Mouse (Mus musculus) left cerebral cortex, postnatal 14 days (tissue): ENCODE data around the gene Htatsf1. TPM values are rescaled to one million over a fixed set of nuclear protein-coding genes. Genes with fewer than 3 reads are reported as not detected.

Source experiments
- DNase-seq, 2 experiments: peaks; one replicate each; pipeline ENCODE4 v3.0.0; 2021 to 2022; ENCODE audit warnings: low spot score in 2 of 2, mixed read lengths in 1 of 2
- intact Hi-C: fragments of 180-260 bp; cut with DNase I; formaldehyde crosslinking; loops from one replicate; pipeline ENCODE4 v1.15.1; 2025
- long read RNA-seq, 2 experiments: library from polyadenylated mRNA; stranded (forward); transcript quantifications; one replicate each; pipeline ENCODE4 v2.0.0; 2021
- total RNA-seq, 2 experiments: library from RNA; stranded (reverse); gene quantifications; 2 replicates each; pipeline ENCODE4 v1.2.3; 2021

Htatsf1 gene
- 10 to 100 TPM; 52.1 to 53.1 TPM for total RNA-seq
- long read RNA-seq, experiment 1, transcript Htatsf1-201 (10 exons, 2,810 nt): major isoform, 47 of 72 reads
- long read RNA-seq, experiment 1, partial matches to known transcripts: 21 of 72 reads
- long read RNA-seq, experiment 1, other reads (novel, unspliced or antisense): 3 of 72 reads
- long read RNA-seq, experiment 2, transcript Htatsf1-201 (10 exons, 2,810 nt): major isoform, 37 of 69 reads
- long read RNA-seq, experiment 2, partial matches to known transcripts: 25 of 69 reads
- long read RNA-seq, experiment 2, other reads (novel, unspliced or antisense): 6 of 69 reads

DNA sequence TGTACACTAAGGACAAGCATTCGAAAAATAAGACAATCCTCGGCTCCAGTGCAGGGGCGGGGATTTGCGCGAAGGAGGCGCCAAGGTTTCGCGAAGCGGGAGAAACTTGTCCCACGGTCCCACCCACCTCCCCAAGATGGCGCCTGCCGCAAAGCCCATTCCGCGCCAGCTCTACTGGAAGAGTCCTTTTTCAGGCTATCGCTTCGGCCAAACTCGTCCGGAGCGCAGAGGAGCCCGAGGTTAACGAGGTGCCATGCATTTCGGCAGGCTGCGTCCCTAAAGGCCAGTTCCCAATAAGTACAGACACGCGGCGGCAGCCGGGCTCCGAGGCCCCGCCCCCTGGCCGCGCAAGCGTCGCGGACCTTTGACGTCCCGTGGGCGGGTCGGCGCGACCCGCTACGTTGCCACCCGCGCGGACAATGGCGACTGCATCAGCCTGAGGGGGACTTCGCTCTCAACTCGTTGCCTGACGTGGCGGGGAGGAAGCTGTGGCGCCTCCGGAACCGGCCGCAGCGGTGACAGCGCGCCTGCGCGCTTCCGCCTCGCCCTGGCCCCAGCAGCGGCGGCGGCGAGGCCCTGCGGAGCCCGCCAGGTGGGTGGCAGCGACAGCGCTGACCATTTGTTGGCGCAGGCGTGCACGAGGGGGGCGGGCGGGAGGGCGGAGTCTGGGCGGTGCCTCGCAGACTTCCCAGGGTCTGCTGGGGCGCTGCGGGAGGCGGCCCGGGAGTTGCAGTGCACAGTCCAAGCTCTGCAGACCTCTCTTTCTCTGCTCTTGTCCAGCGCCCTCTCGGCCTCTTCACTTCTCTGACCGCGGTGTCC, at the start of gene Htatsf1:
Gene Htatsf1 (plus strand): TSS at position 410 of the 819 bp plus-strand sequence.
- peak; percentile 71 for DNase-seq
- intact Hi-C loops: loop anchor here (10.0 kb wide), 1 partner anchor 321 kb away; no protein-coding TSS in a partner anchor

DNA sequence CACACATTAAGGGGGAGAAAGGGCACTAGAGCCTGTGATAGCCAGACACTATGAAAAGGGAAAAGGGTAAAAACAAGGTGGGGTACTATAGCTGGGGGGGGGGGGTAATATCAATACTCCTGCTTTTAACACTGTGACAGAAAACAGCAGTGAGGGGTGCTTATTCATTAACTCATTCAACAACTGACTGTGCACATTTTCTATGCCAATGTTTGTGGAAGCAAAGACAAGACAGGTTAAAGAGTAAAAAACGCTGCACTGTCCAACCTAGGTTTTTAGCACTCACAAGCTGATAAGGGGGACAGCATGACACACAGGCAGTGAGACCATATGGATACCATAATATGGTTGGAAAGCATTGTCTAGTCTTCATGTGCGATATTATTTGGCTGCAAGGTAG, 40.5 kb upstream of the Htatsf1 start:
- no peak for DNase-seq
- intact Hi-C loops: no loop called here

DNA sequence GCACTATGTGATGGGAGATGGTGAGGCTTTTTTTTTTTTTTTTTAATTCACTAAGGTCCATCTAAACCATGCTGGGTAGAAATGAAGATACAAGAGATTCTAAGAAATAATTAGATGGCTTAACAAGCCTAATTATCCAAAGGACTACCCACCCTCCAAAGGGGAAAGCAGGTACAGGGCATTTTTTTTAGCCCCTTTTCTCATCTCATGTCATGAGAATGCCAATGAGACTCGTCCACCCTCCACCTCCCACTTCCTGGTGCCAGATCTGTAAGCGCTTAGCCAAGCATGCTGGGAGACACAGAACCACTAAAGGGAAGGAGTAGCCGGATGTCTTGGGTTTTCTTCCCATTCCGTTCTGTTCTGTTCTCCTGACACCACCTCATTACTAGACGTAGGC, 10.6 kb upstream of the Htatsf1 start, which contains the start of gene Brs3:
Gene Brs3 (plus strand): TSS at position 301 of the 400 bp plus-strand sequence.
- DNase-seq: no peak
- intact Hi-C loops: no loop called here

DNA sequence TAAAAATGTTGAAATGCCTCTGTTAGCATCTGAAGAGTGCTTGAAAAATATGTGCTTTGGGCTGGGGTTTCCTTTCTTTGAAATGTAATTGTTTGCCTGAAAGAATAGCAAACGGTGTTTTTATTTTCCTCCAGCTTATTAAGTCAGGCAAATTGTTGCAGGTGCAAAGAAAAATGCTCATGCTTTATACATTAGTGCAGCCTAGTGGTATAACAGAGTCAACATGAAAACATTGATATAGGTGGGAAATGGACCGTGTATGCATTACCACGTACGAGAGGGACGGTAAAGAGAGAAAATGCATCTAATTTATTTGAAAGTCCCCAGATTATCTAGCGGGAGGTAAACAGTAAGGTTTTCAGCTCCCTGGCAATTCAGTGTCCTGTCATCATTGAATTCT, 9.5 kb upstream of the Htatsf1 start:
- intact Hi-C loops: no loop called here

DNA sequence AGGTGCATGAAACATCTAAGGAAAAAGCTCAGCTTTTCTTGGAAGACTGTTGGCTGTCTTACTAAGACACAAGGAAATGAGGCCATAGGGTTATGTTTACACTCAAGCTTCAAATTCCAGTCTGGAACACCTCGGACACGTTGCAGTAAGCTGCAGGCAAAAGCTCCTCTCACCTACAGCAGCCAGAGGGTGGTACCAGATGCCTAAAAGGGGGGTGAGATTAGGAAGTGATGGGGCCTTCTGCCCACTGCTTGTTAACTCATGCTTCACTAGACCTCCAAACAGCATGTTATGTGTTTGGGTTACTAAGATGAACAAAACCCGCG, 572 bp upstream of the Htatsf1 start:
- DNase-seq: no peak
- intact Hi-C loops: loop anchor here (10.0 kb wide), 1 partner anchor 322 kb away; no protein-coding TSS in a partner anchor

More for the DNA sequence above, 9.5 kb upstream of the Htatsf1 start:
- DNase-seq: no peak

DNA sequence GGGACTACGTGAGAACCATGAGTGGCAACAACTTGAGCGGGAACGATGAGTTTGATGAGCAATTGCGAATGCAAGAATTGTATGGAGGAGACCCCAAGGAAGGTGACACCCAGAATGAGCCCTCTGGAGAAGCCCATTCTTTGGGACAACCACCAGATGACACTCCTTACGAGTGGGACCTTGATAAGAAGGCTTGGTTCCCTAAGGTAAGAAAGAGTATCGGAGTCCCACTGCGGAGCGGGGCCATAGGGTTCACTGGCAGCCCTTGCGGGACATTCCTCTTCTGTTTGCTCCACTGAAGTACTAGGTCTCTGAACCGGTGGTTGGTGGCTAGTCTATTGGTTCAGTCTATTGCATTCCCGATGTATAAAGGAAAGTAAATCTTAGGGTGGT, 606 bp downstream of the Htatsf1 start:
- DNase-seq: no peak
- intact Hi-C loops: loop anchor here (10.0 kb wide), 1 partner anchor 321 kb away; no protein-coding TSS in a partner anchor

DNA sequence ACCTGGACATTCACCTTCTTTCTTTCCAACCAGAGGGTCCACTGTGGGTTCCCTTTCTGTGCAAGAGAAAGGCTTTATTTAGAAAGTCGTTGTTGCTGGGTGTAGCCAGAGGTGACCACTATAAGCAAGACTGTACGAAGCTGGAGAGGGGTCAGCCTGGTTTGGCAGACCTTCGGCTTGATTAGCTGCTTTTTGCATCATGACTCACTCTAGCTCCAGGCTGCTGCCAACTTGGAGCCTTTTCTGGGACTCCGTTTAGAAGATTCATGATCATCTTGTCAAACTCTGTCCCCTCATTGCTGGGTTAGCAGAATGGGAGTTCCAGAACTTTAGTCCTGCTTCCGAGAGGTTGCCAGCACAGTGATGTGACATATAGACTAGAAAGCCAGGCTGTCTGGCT, 28.1 kb downstream of the Htatsf1 start:
- intact Hi-C loops: no loop called here
- DNase-seq: no peak

DNA sequence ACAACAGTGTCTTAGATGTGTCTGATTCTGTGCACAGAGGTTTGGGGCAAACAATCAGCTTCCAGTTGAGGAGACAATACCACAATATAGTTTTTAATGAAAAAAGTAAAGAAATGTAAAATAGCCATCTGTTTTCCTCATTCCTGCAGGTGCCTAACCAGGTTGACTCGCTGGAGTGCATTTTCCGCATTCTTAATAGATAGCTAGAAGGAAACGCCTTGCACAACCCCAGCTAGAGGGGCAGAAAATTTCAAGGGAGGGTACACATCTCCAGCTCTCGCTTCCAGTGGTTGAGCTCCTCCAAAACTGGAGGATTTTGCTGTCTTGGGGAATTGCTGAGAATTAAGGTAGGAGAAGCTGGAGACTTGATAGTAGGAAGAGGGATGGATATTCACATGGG, 34.4 kb downstream of the Htatsf1 start, which contains the start of gene Vgll1:
Gene Vgll1 (plus strand): TSS at position 301 of the 400 bp plus-strand sequence.
- intact Hi-C loops: no loop called here
- DNase-seq: no peak

DNA sequence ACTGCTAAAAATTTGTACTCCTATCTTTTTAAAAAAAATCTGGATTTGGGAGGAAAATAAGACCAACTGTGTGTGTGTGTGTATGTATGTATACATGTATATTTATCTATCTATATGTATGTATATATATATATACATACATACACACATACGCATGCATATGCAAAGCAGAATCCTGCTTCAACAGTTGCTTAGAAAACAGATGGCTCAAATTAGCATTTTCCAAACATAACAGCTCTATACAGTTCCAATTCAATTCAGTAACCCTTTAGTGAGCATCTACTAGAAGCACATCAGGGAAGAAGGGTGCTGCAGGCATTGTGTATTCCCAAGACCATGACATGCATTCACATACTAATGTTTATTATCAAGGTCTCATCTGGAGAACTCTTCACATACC, 50.0 kb downstream of the Htatsf1 start:
- intact Hi-C loops: no loop called here
- no peak for DNase-seq

DNA sequence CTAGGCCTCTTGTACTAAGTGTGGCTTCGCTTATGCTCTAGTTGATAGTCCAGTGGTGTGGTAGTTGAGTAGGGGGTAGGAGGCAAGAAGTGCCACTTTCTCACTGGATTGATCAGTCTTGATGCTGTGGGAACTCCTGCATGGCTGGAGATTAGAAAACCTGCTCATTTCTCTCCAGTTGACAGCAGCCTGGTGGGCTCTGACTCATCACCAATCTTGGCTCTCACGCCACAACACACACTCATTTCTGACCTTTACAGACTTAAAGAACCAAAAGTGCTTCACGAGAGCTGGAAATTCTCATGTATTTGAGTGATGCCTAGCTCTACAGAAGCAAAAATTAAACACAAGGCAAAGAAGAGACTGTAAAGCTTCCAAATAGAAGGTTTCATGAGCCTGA, 53.6 kb downstream of the Htatsf1 start:
- DNase-seq: no peak
- intact Hi-C loops: no loop called here

Other genes starting within 250 kb of the Htatsf1 start
- gene Map7d3, start 231.3 kb upstream of the Htatsf1 start, total RNA-seq: under 1 TPM; 0.19 to 0.24 TPM
- gene Adgrg4, start 183.4 kb upstream of the Htatsf1 start, total RNA-seq: under 1 TPM in 1 of 2 experiments, not detected in 1; 0.24 TPM
- under 1 TPM in 1 of 2 experiments, not detected in 1; 0.27 TPM for gene Brs3, start 10.5 kb upstream of the Htatsf1 start, total RNA-seq
- not detected for gene Vgll1, start 34.5 kb downstream of the Htatsf1 start, total RNA-seq
- not detected for gene Cd40lg, start 158.6 kb downstream of the Htatsf1 start, total RNA-seq